Mouse (Mus musculus): Measurements from ENCODE around the gene Cul4a. TPM values are rescaled to one million over a fixed set of nuclear protein-coding genes. Genes with fewer than 3 reads are reported as not detected.

Gene Cul4a
- polyA plus RNA-seq, 1 experiment from 2014 or later, result 80.4 TPM

DNA sequence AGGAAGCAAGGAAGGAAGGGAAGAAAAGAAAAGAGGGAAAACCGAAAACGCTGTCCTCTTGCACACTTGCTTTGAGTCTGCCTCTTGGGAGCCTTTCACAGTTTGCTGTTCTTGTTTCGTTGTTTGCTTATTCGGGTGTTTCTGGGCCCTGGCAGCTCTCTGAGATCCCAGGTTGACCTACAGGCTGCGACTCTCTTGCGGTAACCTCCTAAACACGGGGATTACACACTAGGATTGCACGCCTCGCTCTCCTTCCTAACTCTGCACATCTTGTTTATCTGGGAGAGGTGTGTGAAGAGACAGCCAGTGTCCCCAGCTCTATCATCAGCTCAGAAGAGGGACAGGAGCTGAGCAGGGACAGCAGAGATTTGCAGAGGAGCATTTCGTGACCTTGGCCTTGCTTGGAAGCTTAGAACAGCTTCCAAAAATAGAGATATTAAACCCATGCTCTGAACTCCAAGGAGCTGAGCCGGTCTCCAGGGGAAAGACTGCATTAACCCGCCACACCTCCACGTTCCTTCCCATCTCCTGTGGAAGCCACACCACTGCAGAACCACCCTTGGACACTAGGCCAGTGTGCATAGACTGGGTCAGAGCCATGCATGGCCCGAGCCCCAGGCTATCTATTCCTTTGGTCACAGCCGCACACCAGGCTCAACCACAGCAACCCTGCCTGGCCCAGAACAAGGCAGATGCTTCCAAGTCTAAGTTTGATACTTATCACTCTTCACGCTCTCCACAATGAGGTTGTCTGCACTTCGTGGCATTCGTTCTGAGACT, 75.7 kb downstream of the Cul4a start:
- DNase-seq (ENCODE audit: low spot score) (no peak), ATAC-seq (replicated peaks; ENCODE audit: low FRiP score, low read depth) (no peak)
- Histone ChIP-seq H3K36me3 (ENCODE audit: insufficient read depth, low read length) (peaks cover 5% of the 10 kb centered on the region; the same call in 1 of the 2 replicates), H3K4me2 (ENCODE audit: low read length) (no peak overlapping the region), H3K27me3 (ENCODE audit: insufficient read depth, low read length) (no peaks in the 10 kb centered on the region), H3K27ac (no peak overlapping the region), H3K4me3 (replicated peaks; ENCODE audit: low read depth, low read length) (no peak overlapping the region), H3K4me1 (replicated peaks; ENCODE audit: insufficient read depth, low read length) (no peaks in the 10 kb centered on the region), H3K9ac (ENCODE audit: low read depth, low read length) (no peak overlapping the region), H3K9me3 (replicated peaks; ENCODE audit: low read length) (no peaks in the 10 kb centered on the region)
- TF ChIP-seq CTCF (IDR thresholded peaks at IDR 0.05; ENCODE audit: low read depth), result no peak
- WGBS, result 81% methylated on average over 18 of the region's 18 CpGs

DNA sequence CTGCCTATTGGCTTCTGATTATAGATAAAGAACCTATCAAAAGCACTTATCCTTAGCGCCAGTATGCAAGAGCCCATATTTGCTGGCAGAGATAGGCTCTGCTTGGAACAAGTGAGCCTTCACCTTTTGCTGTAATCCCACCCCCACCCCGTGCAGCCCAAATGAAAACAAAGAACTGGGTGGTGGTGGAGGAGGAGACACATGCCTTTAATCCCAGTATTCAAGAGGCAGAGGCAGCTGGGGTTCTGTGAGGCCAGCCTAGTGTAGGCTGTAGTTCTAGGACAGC, 76.2 kb downstream of the Cul4a start:
- DNase-seq (ENCODE audit: low spot score) (no peak), ATAC-seq (replicated peaks; ENCODE audit: low FRiP score, low read depth) (no peak)
- Histone ChIP-seq H3K4me3 (replicated peaks; ENCODE audit: low read depth, low read length) (no peak overlapping the region), H3K4me2 (ENCODE audit: low read length) (no peak overlapping the region), H3K36me3 (ENCODE audit: insufficient read depth, low read length) (no peaks in the 10 kb centered on the region), H3K9me3 (replicated peaks; ENCODE audit: low read length) (no peaks in the 10 kb centered on the region), H3K27me3 (ENCODE audit: insufficient read depth, low read length) (no peaks in the 10 kb centered on the region), H3K9ac (ENCODE audit: low read depth, low read length) (no peak overlapping the region), H3K4me1 (replicated peaks; ENCODE audit: insufficient read depth, low read length) (no peaks in the 10 kb centered on the region), H3K27ac (no peak overlapping the region)
- no peak for TF ChIP-seq CTCF (IDR thresholded peaks at IDR 0.05; ENCODE audit: low read depth)
- 52% methylated on average over 2 of the region's 2 CpGs for WGBS

DNA sequence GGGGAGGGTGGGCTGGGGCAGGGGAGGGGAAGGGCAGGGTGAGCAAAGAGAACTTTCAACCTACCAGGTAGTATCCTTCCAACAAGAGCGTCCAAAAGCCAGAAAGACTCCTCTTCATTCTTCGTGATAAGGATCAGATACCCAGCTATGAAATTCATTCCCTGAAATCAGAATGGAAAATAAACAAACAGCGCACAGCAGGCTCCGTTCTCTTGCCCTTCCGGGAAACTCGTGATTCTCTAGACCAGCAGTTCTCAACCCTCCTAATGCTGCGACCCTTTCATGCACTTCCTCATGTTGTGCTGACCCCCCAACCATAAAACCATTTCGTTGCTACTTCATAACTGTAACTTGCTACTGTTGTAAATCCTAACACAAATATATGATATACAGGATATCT, 81.4 kb downstream of the Cul4a start:
- no peak for ATAC-seq (replicated peaks; ENCODE audit: low FRiP score, low read depth)
- Histone ChIP-seq H3K27ac (no peak overlapping the region), H3K4me2 (ENCODE audit: low read length) (no peak overlapping the region), H3K4me3 (replicated peaks; ENCODE audit: low read depth, low read length) (no peak overlapping the region), H3K27me3 (ENCODE audit: insufficient read depth, low read length) (no peaks in the 10 kb centered on the region), H3K9ac (ENCODE audit: low read depth, low read length) (no peak overlapping the region), H3K4me1 (replicated peaks; ENCODE audit: insufficient read depth, low read length) (no peaks in the 10 kb centered on the region), H3K36me3 (ENCODE audit: insufficient read depth, low read length) (no peaks in the 10 kb centered on the region), H3K9me3 (replicated peaks; ENCODE audit: low read length) (no peaks in the 10 kb centered on the region)
- WGBS, result 81% methylated on average over 8 of the region's 8 CpGs
- TF ChIP-seq CTCF (IDR thresholded peaks at IDR 0.05; ENCODE audit: low read depth), result no peak
- DNase-seq (ENCODE audit: low spot score), result no peak

DNA sequence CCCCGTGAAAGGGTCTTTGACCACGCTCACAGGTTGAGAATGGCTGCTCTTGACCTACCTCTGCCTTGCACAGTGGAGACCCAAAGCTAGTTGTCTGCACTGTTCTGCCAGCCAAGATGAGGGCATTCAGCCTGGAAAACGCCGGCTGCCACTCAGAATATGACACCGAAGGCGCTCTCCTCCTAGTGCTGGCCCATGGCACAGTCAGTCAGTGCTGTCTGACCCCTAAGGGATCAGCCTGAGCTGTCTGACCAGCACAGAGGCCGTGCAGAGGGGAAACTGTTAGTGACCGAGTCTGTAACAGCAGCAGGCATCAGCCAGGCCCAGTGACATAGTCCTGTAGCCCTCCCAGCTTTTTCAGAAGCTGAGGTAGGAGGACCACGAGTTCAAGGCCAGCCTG, 81.8 kb downstream of the Cul4a start:
- Histone ChIP-seq H3K9ac (ENCODE audit: low read depth, low read length) (no peak overlapping the region), H3K27me3 (ENCODE audit: insufficient read depth, low read length) (no peaks in the 10 kb centered on the region), H3K4me2 (ENCODE audit: low read length) (no peak overlapping the region), H3K27ac (no peak overlapping the region), H3K4me3 (replicated peaks; ENCODE audit: low read depth, low read length) (no peak overlapping the region), H3K4me1 (replicated peaks; ENCODE audit: insufficient read depth, low read length) (no peaks in the 10 kb centered on the region), H3K36me3 (ENCODE audit: insufficient read depth, low read length) (no peaks in the 10 kb centered on the region), H3K9me3 (replicated peaks; ENCODE audit: low read length) (no peaks in the 10 kb centered on the region)
- TF ChIP-seq CTCF (IDR thresholded peaks at IDR 0.05; ENCODE audit: low read depth), result no peak
- WGBS, result 81% methylated on average over 9 of the region's 9 CpGs
- no peak for DNase-seq (ENCODE audit: low spot score)
- no peak for ATAC-seq (replicated peaks; ENCODE audit: low FRiP score, low read depth)

DNA sequence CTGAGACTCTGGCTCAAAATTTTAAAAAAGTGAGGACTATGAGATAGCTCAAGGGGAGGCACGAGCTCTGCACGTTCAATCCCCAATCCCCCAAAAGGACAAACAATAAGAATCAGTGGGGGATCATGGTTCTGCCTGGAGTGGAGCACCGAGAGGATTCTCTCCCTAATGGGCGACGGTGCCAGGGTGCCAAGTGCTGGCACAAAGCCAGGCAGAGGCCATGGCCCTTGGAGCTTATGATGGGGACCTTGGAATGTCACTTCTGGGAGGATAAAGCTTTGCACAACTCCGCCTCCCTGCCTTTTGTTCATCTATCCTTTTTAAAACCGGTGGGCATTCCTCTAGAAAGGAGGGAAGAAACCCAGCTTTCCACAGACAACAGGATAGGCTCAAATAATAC, 82.2 kb downstream of the Cul4a start:
- Histone ChIP-seq H3K4me2 (ENCODE audit: low read length) (no peak overlapping the region), H3K9me3 (replicated peaks; ENCODE audit: low read length) (no peaks in the 10 kb centered on the region), H3K27me3 (ENCODE audit: insufficient read depth, low read length) (no peaks in the 10 kb centered on the region), H3K4me1 (replicated peaks; ENCODE audit: insufficient read depth, low read length) (no peaks in the 10 kb centered on the region), H3K4me3 (replicated peaks; ENCODE audit: low read depth, low read length) (no peak overlapping the region), H3K27ac (no peak overlapping the region), H3K36me3 (ENCODE audit: insufficient read depth, low read length) (no peaks in the 10 kb centered on the region), H3K9ac (ENCODE audit: low read depth, low read length) (no peak overlapping the region)
- no peak for TF ChIP-seq CTCF (IDR thresholded peaks at IDR 0.05; ENCODE audit: low read depth)
- 72% methylated on average over 7 of the region's 7 CpGs for WGBS
- ATAC-seq (replicated peaks; ENCODE audit: low FRiP score, low read depth) (no peak), DNase-seq (ENCODE audit: low spot score) (no peak)

DNA sequence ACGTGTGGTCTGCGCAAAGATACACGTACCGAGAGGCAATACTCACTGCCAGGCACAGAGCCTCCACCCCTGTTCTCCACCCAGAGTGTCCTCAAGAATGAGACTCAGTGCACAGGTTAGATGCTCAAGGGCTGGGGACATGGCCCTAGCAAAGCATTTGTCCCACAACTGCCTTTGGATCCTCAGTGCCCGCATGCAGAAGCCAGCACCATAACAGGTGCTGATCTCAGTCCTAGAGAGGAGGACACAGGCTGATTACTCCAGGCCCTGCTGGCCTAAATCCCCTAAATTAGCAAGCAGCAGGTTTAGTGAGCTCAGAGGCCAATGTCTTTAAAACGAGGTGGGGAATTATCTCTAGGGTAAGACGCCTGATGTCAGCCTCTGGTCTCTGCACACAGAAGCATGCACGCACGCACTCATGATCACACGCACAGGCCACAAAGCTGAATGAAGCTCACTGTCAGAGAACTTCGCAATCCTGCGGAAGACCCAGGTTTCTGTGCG, 82.7 kb downstream of the Cul4a start:
- no peak for ATAC-seq (replicated peaks; ENCODE audit: low FRiP score, low read depth)
- H3K27ac ChIP-seq, result no peak overlapping the region
- H3K36me3 ChIP-seq (ENCODE audit: insufficient read depth, low read length), result no peaks in the 10 kb centered on the region
- H3K27me3 ChIP-seq (ENCODE audit: insufficient read depth, low read length), result no peaks in the 10 kb centered on the region
- H3K4me1 ChIP-seq (replicated peaks; ENCODE audit: insufficient read depth, low read length), result no peaks in the 10 kb centered on the region
- no peaks in the 10 kb centered on the region for H3K9me3 ChIP-seq (replicated peaks; ENCODE audit: low read length)
- no peak overlapping the region for H3K4me3 ChIP-seq (replicated peaks; ENCODE audit: low read depth, low read length)
- DNase-seq (ENCODE audit: low spot score), result no peak
- H3K4me2 ChIP-seq (ENCODE audit: low read length), result no peak overlapping the region
- TF ChIP-seq CTCF (IDR thresholded peaks at IDR 0.05; ENCODE audit: low read depth), result no peak
- 91% methylated on average over 13 of the region's 13 CpGs for WGBS
- H3K9ac ChIP-seq (ENCODE audit: low read depth, low read length), result no peak overlapping the region

DNA sequence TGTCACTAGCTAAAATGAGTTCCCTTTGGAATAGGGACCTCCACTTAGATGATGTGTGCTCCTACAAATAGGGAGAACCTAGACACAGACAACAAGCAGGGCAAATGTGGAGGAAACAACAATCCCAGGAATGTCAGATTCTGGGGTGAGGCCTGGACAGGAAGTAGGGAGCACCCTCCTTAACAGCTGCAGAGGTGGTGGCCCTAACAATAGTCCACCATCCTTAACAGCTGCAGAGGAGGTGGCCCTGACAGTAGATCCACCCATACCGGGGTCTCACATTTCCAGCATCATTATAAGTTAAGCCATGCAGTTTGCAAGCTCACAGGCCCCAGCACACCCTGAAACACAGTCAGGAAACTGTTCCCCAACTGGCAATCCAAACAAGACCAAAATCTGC, 83.4 kb downstream of the Cul4a start:
- Histone ChIP-seq H3K27ac (no peak overlapping the region), H3K4me3 (replicated peaks; ENCODE audit: low read depth, low read length) (no peak overlapping the region), H3K27me3 (ENCODE audit: insufficient read depth, low read length) (no peaks in the 10 kb centered on the region), H3K9ac (ENCODE audit: low read depth, low read length) (no peak overlapping the region), H3K9me3 (replicated peaks; ENCODE audit: low read length) (no peaks in the 10 kb centered on the region), H3K4me2 (ENCODE audit: low read length) (no peak overlapping the region), H3K4me1 (replicated peaks; ENCODE audit: insufficient read depth, low read length) (no peaks in the 10 kb centered on the region), H3K36me3 (ENCODE audit: insufficient read depth, low read length) (no peaks in the 10 kb centered on the region)
- no peak for TF ChIP-seq CTCF (IDR thresholded peaks at IDR 0.05; ENCODE audit: low read depth)
- DNase-seq (ENCODE audit: low spot score), result no peak
- 90% methylated on average over 1 of the region's 1 CpGs for WGBS
- no peak for ATAC-seq (replicated peaks; ENCODE audit: low FRiP score, low read depth)
